In the genomic region with DNA sequence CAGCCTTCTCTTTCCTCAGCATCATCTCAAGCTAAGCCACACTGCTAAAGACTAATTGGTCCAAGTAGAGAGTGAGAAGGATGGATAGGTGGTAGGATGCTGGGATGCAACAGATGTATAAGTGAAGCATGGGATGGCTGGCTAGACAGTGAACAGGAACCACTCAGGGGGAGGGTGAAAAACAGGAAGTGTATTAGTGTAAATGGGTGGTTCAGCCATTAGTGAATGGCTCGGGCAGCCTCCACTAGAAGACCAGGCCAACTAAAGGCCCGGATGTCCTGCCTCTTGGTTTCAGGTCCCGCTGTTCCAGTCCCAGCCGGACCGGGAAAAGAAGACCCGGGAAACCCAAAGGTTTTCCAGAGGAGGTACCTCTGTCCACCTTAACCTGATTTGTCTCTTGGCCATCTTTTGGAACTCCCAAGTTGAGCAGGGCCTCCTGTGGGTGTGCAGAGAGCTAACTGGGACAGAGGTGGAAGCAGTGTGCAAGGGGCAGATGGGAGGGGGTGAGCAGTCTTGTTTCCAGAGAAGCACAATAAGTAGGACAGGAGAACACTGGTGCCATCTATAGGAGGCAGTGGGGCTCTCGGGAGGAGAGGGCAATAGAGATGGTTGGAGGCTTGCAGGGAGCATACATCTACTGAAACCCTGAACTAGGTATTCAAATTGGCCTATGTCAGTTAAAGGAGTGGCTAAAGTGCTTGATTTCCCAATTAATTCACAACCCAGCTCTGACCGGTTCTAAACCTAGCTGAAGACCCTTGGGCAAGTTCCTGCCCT, we compare ENCODE assay signal across 17 mouse cellular contexts. TPM values are rescaled to one million over a fixed set of nuclear protein-coding genes. Genes with fewer than 3 reads are reported as not detected.
"Had no signal": no experiment of that assay in that cellular context is flagged by ENCODE, and none has a peak within 500 bp of the region (broad histone marks: within the 10 kb centered on the region; RNA-seq: fewer than 3 reads in every experiment).

No protein-coding gene starts in this region.

- H3K9ac ChIP-seq: limb, embryonic 15.5 days; liver, embryonic 13.5 days; midbrain, embryonic 15.5 days; stomach, embryonic 15.5 days had no signal

- H3K27me3 ChIP-seq: stomach, embryonic 15.5 days had no signal

- ATAC-seq: intestine, embryonic 16.5 days; midbrain, embryonic 15.5 days had no signal

- DNase-seq: kidney, adult 2 months; kidney, postnatal 25 days; layer of hippocampus, adult 9-11 months; layer of hippocampus, postnatal 36 days; liver, embryonic 13.5 days; lung, adult 18-20 months; right cerebral cortex, postnatal 4 days; spleen, adult 18-20 months; thymus, postnatal 36 days had no signal

- H3K4me2 ChIP-seq: limb, embryonic 15.5 days; liver, embryonic 13.5 days; midbrain, embryonic 15.5 days; stomach, embryonic 15.5 days had no signal

- H3K4me1 ChIP-seq: limb, embryonic 15.5 days; midbrain, embryonic 15.5 days; stomach, embryonic 15.5 days had no signal

- H3K27ac ChIP-seq: limb, embryonic 15.5 days; liver, embryonic 13.5 days; midbrain, embryonic 10.5 days; midbrain, embryonic 15.5 days; stomach, embryonic 15.5 days had no signal

- H3K9me3 ChIP-seq: limb, embryonic 15.5 days; liver, embryonic 13.5 days; midbrain, embryonic 10.5 days; midbrain, embryonic 15.5 days; stomach, embryonic 15.5 days had no signal

- H3K4me3 ChIP-seq: limb, embryonic 15.5 days; liver, embryonic 13.5 days; midbrain, embryonic 10.5 days; midbrain, embryonic 15.5 days; stomach, embryonic 15.5 days had no signal

- H3K36me3 ChIP-seq: limb, embryonic 15.5 days; liver, embryonic 13.5 days; midbrain, embryonic 10.5 days; midbrain, embryonic 15.5 days; stomach, embryonic 15.5 days had no signal

RNA-seq across cellular contexts. Expression of a gene that starts 5.7 kb away (rescaled TPM):
- total RNA-seq: layer of hippocampus, adult 18-20 months; layer of hippocampus, postnatal 36 days; left cerebral cortex, adult 8-10 months; left cerebral cortex, postnatal 25 days had no signal

RNA-seq across cellular contexts. Expression of a gene that starts 22.7 kb away (rescaled TPM):
- total RNA-seq: layer of hippocampus, adult 18-20 months; left cerebral cortex, postnatal 25 days had no signal
